Mouse (Mus musculus) urinary bladder, postnatal 10 days (tissue): Measurements from ENCODE around the gene 1700013F07Rik.
A peak's percentile ranks its signal among the peaks of the same experiment; 100 is the strongest.
"Not testable (repeated sequence)": the region's sequence is repeated elsewhere in the genome, so short reads cannot be mapped to it uniquely, and the experiment has no call there.

ENCODE experiments used
- DNase-seq: peaks from one replicate; pipeline ENCODE4 v3.0.0; 2022; ENCODE audit warnings: low spot score

The 1700013F07Rik gene

GRCm38 (mm10) chr3:108533951-108534350, at the start of gene 1700013F07Rik:
Gene 1700013F07Rik (plus strand): TSS chr3:108534150.
- no peak for DNase-seq

GRCm38 (mm10) chr3:108484749-108485148, 49.2 kb upstream of the 1700013F07Rik start:
- no peak for DNase-seq

GRCm38 (mm10) chr3:108489968-108490367, 44.0 kb upstream of the 1700013F07Rik start:
- no peak for DNase-seq

GRCm38 (mm10) chr3:108494861-108495474, 39.0 kb upstream of the 1700013F07Rik start:
- no peak for DNase-seq

GRCm38 (mm10) chr3:108495486-108495885, 38.5 kb upstream of the 1700013F07Rik start:
- DNase-seq = no peak

GRCm38 (mm10) chr3:108497602-108498001, 36.3 kb upstream of the 1700013F07Rik start:
- DNase-seq = no peak

- no peak for DNase-seq
Observed at GRCm38 (mm10) chr3:108499826-108500225, 34.1 kb upstream of the 1700013F07Rik start.

GRCm38 (mm10) chr3:108501411-108501810, 32.5 kb upstream of the 1700013F07Rik start:
- not testable (repeated sequence) for DNase-seq

- DNase-seq = no peak
Observed at GRCm38 (mm10) chr3:108503908-108504307, 30.0 kb upstream of the 1700013F07Rik start.

GRCm38 (mm10) chr3:108508745-108509474, 25.0 kb upstream of the 1700013F07Rik start:
- no peak for DNase-seq

GRCm38 (mm10) chr3:108510156-108510555, 23.8 kb upstream of the 1700013F07Rik start:
- no peak for DNase-seq

- no peak for DNase-seq
Observed at GRCm38 (mm10) chr3:108510716-108511483, 23.1 kb upstream of the 1700013F07Rik start.

GRCm38 (mm10) chr3:108513465-108513864, 20.5 kb upstream of the 1700013F07Rik start:
- DNase-seq = no peak

GRCm38 (mm10) chr3:108518276-108518675, 15.7 kb upstream of the 1700013F07Rik start:
- no peak for DNase-seq

GRCm38 (mm10) chr3:108523415-108523814, 10.5 kb upstream of the 1700013F07Rik start:
- DNase-seq = no peak

GRCm38 (mm10) chr3:108528489-108528888, 5.5 kb upstream of the 1700013F07Rik start:
- no peak for DNase-seq

GRCm38 (mm10) chr3:108533114-108533885, 650 bp upstream of the 1700013F07Rik start:
- no peak for DNase-seq

- no peak for DNase-seq
Observed at GRCm38 (mm10) chr3:108535896-108536516, 2.1 kb downstream of the 1700013F07Rik start.

GRCm38 (mm10) chr3:108536517-108537260, 2.7 kb downstream of the 1700013F07Rik start, which contains the start of gene 5330417C22Rik:
Gene 5330417C22Rik (minus strand): TSS chr3:108536536.
- no peak for DNase-seq

- peak; percentile 38 for DNase-seq
Observed at GRCm38 (mm10) chr3:108537303-108537702, 3.4 kb downstream of the 1700013F07Rik start.

GRCm38 (mm10) chr3:108542299-108542698, 8.3 kb downstream of the 1700013F07Rik start:
- no peak for DNase-seq
